In the genomic region with DNA sequence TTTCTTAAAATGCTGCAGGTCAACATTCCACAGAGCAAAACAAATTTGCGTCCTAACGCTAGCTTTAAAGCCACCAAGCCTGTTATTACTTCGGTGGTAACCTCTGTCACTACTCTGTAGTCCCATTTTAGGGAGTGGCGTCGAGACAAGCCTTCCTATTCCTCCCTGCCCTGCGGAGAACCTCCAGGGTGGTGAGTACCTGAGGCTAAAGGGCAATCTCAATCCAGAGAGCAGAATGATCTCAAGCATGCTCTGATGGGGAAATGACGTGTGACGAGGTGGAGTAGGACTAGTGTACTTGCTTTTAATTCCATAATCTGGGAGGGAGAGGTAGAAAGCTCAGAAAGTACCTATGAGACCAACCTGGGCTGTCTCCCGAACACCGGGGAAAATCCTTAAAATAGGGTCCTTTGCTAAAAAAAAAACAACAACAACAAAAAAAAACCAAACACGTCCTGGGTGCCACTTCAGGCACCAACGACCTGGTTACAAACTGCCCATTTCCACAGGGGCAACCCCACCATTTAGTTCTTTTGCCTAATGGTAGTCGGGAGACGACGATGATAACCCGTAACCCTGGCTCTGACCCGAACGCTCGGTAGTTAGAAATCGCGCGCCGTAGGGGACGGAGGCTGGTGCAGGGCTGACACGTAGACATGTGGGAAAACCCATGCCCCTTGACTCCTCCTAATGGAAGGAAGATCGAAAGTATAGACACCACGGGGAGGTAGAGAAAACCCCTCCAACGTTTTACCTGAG, we compare ENCODE assay signal across 8 mouse cellular contexts. TPM values are rescaled to one million over a fixed set of nuclear protein-coding genes. Genes with fewer than 3 reads are reported as not detected.
DNase-seq lines count a peak whose midpoint lies in the region; ATAC-seq and TF ChIP-seq lines count a peak whose summit lies in the region.

No protein-coding gene starts in this region.

- no peaks in the 10 kb centered on the region for H3K9me3 ChIP-seq in CH12.LX (replicated peaks; ENCODE audit: low read length)
- no peaks in the 10 kb centered on the region for H3K9me3 ChIP-seq in embryonic facial prominence, embryonic 14.5 days (ENCODE audit: control insufficient read depth, low read length)
- H3K9me3 ChIP-seq in midbrain, embryonic 12.5 days = no peaks in the 10 kb centered on the region

- DNase-seq in cerebellum, adult 9-11 months = peak; percentile 69
- DNase-seq in cerebellum, postnatal 25 days = no peak
- DNase-seq in CH12.LX (ENCODE audit: extremely low read depth) = peak; percentile 45
- DNase-seq in embryonic facial prominence, embryonic 14.5 days (ENCODE audit: low spot score) = no peak
- peak; percentile 75 for DNase-seq in kidney, adult 9 months
- DNase-seq in right cerebral cortex, postnatal 25 days = no peak
- no peak for DNase-seq in layer of hippocampus, adult 8-10 months (ENCODE audit: low spot score in 2 of 2)

- H3K27ac ChIP-seq in CH12.LX (ENCODE audit: insufficient read depth, low read depth) = peak overlapping the region; percentile 91
- H3K27ac ChIP-seq in embryonic facial prominence, embryonic 14.5 days (replicated peaks; ENCODE audit: low read depth, low read length) = peak overlapping the region; percentile 98
- H3K27ac ChIP-seq in midbrain, embryonic 12.5 days (replicated peaks) = peak overlapping the region; percentile 99

- peaks cover 40 to 64% of the 10 kb centered on the region in 2 experiments for H3K36me3 ChIP-seq in CH12.LX (replicated peaks in 1 of 2; ENCODE audit: control insufficient read depth in 1 of 2, insufficient read depth in 1 of 2, low read length in 1 of 2)
- H3K36me3 ChIP-seq in embryonic facial prominence, embryonic 14.5 days (ENCODE audit: control insufficient read depth, insufficient read depth, low read length) = peaks cover 36% of the 10 kb centered on the region
- peaks cover 31% of the 10 kb centered on the region for H3K36me3 ChIP-seq in midbrain, embryonic 12.5 days

- TF ChIP-seq POLR2A in CH12.LX (IDR thresholded peaks at IDR 0.05; ENCODE audit: low read depth, low read length) = no peak

- TF ChIP-seq EP300 in CH12.LX (IDR thresholded peaks at IDR 0.05; ENCODE audit: low read length) = no peak

- peaks cover 3 to 50% of the 10 kb centered on the region in 2 experiments; a peak in 3 of 4 replicates for H3K4me1 ChIP-seq in CH12.LX (ENCODE audit: control insufficient read depth in 1 of 2, insufficient read depth in 2 of 2)
- peaks cover 10% of the 10 kb centered on the region for H3K4me1 ChIP-seq in embryonic facial prominence, embryonic 14.5 days (ENCODE audit: control insufficient read depth, insufficient read depth, low read length)
- peaks cover 22% of the 10 kb centered on the region for H3K4me1 ChIP-seq in midbrain, embryonic 12.5 days

- H3K4me3 ChIP-seq in CH12.LX (replicated peaks in 1 of 3; ENCODE audit: low read depth in 2 of 3, low read length in 2 of 3, poor library complexity in 1 of 3) = peak overlapping the region; percentile 77 to 92 (median 89)
- peak overlapping the region; percentile 58 for H3K4me3 ChIP-seq in embryonic facial prominence, embryonic 14.5 days (ENCODE audit: low read depth, low read length)
- peak overlapping the region; percentile 78 for H3K4me3 ChIP-seq in midbrain, embryonic 12.5 days

- TF ChIP-seq CTCF in CH12.LX (conservative IDR thresholded peaks at IDR 0.05 in 1 of 2, IDR thresholded peaks at IDR 0.05 in 1 of 2; ENCODE audit: low read depth in 2 of 2, low read length in 2 of 2) = no peak

- ATAC-seq in embryonic facial prominence, embryonic 14.5 days (ENCODE audit: low read depth) = no peak; the same call in 1 of the 2 replicates
- no peak for ATAC-seq in midbrain, embryonic 12.5 days (ENCODE audit: low FRiP score, low read depth)

- TF ChIP-seq RAD21 in CH12.LX (IDR thresholded peaks at IDR 0.05; ENCODE audit: low read depth, low read length) = no peak

- dilution Hi-C loops in CH12.LX (cut with MboI; ENCODE audit: extremely low pct_ligation_motif_present, extremely low pct_unique_long_range_greater_than_20kb, low sequenced_read_pairs) = no loop called here

- 3% methylated on average over 28 of the region's 28 CpGs for WGBS in embryonic facial prominence, embryonic 14.5 days
- 4% methylated on average over 28 of the region's 28 CpGs for WGBS in midbrain, embryonic 12.5 days

- peak overlapping the region; percentile 98 for H3K9ac ChIP-seq in CH12.LX (ENCODE audit: insufficient read depth, low read depth)
- H3K9ac ChIP-seq in embryonic facial prominence, embryonic 14.5 days (ENCODE audit: low read depth, low read length) = peak overlapping the region; percentile 70
- H3K9ac ChIP-seq in midbrain, embryonic 12.5 days (replicated peaks) = peak overlapping the region; percentile 63

- no peaks in the 10 kb centered on the region for H3K27me3 ChIP-seq in CH12.LX (replicated peaks)
- H3K27me3 ChIP-seq in embryonic facial prominence, embryonic 14.5 days (replicated peaks; ENCODE audit: control insufficient read depth, insufficient read depth, low read length) = no peaks in the 10 kb centered on the region
- no peaks in the 10 kb centered on the region for H3K27me3 ChIP-seq in midbrain, embryonic 12.5 days

- in situ Hi-C loops in CH12.LX (cut with MboI; ENCODE audit: low pct_ligation_motif_present, low pct_unique_long_range_greater_than_20kb, low sequenced_read_pairs) = no loop called here

- peaks cover 42% of the 10 kb centered on the region for H3K79me2 ChIP-seq in CH12.LX (replicated peaks; ENCODE audit: control insufficient read depth, extremely low read depth, insufficient read depth, poor library complexity, severe bottlenecking)

- peak overlapping the region; percentile 79 for H3K4me2 ChIP-seq in CH12.LX (ENCODE audit: insufficient read depth, low read depth, poor library complexity, severe bottlenecking)
- H3K4me2 ChIP-seq in embryonic facial prominence, embryonic 14.5 days (ENCODE audit: low read depth, low read length) = peak overlapping the region; percentile 77
- H3K4me2 ChIP-seq in midbrain, embryonic 12.5 days (replicated peaks) = peak overlapping the region; percentile 71

TF ChIP-seq in CH12.LX, 34 proteins besides CTCF, POLR2A, EP300 and RAD21 (continues in another document):
- TF ChIP-seq MEF2A (IDR thresholded peaks at IDR 0.05; ENCODE audit: borderline replicate concordance, low read depth, low read length) (no peak), E2F4 (IDR thresholded peaks at IDR 0.05; ENCODE audit: insufficient replicate concordance, low read depth, low read length) (no peak), RCOR1 (conservative IDR thresholded peaks at IDR 0.05; ENCODE audit: low read depth, low read length) (no peak), MAZ (IDR thresholded peaks at IDR 0.05; ENCODE audit: low read depth, low read length) (no peak), NRF1 (IDR thresholded peaks at IDR 0.05; ENCODE audit: low read depth, low read length) (no peak), SMC3 (IDR thresholded peaks at IDR 0.05; ENCODE audit: low read depth, low read length) (no peak), ETS1 (conservative IDR thresholded peaks at IDR 0.05; ENCODE audit: low read depth, low read length) (no peak), MYC (IDR thresholded peaks at IDR 0.05; ENCODE audit: low read depth, low read length) (peak; percentile 43; the same call in 1 of the 2 replicates), HCFC1 (IDR thresholded peaks at IDR 0.05; ENCODE audit: low read depth, low read length) (no peak), GABPA (IDR thresholded peaks at IDR 0.05; ENCODE audit: insufficient replicate concordance, low read depth, low read length) (no peak), CHD2 (IDR thresholded peaks at IDR 0.05; ENCODE audit: low read length) (peak; percentile 37; the same call in 1 of the 2 replicates), NELFE (IDR thresholded peaks at IDR 0.05; ENCODE audit: low read depth, low read length) (no peak), ZMIZ1 (IDR thresholded peaks at IDR 0.05; ENCODE audit: low read depth, low read length) (no peak)

RNA-seq across cellular contexts. Expression of a gene that starts 0.5 kb away (rescaled TPM):
- total RNA-seq in CH12.LX (2012; rRNA removed) (108 and 135 TPM in 2 replicates), CH12.LX (2014; rRNA removed) (135 and 148 TPM in 2 replicates)
- 172 and 180 TPM in 2 replicates for polyA plus RNA-seq in CH12.LX (2012; ENCODE audit: insufficient read length, low read depth)
- 73.3 and 76.0 TPM in 2 replicates for polyA plus RNA-seq in embryonic facial prominence, embryonic 14.5 days (2014; fragmentation: Nextera tagmentation; extraction: Ambion mirVana)
- 45.5 and 53.6 TPM in 2 replicates for polyA plus RNA-seq in midbrain, embryonic 12.5 days (2016; fragmentation: Nextera tagmentation; extraction: Ambion mirVana)
- total RNA-seq in layer of hippocampus, adult 8-10 months (2022) = 10 to 100 TPM; 39.0 to 57.9 (median 42.8) TPM

RNA-seq across cellular contexts. Expression of a gene that starts 0.5 kb away (rescaled TPM):
- total RNA-seq in CH12.LX (2012; rRNA removed) (31.6 TPM in 2 replicates), CH12.LX (2014; rRNA removed) (10.7 and 14.5 TPM in 2 replicates)
- polyA plus RNA-seq in CH12.LX (2012; ENCODE audit: insufficient read length, low read depth) = 69.9 and 70.3 TPM in 2 replicates
- polyA plus RNA-seq in embryonic facial prominence, embryonic 14.5 days (2014; fragmentation: Nextera tagmentation; extraction: Ambion mirVana) = 29.1 and 32.5 TPM in 2 replicates
- 68.6 and 70.4 TPM in 2 replicates for polyA plus RNA-seq in midbrain, embryonic 12.5 days (2016; fragmentation: Nextera tagmentation; extraction: Ambion mirVana)
- 10 to 100 TPM; 71.6 to 79.8 (median 74.6) TPM for total RNA-seq in layer of hippocampus, adult 8-10 months (2022)

RNA-seq across cellular contexts. Expression of a gene that starts 5.8 kb away (rescaled TPM):
- total RNA-seq in CH12.LX (2012; rRNA removed) (12.5 and 14.5 TPM in 2 replicates), CH12.LX (2014; rRNA removed) (5.2 and 5.7 TPM in 2 replicates)
- polyA plus RNA-seq in CH12.LX (2012; ENCODE audit: insufficient read length, low read depth) = 9.9 and 10.4 TPM in 2 replicates
- 48.1 and 53.6 TPM in 2 replicates for polyA plus RNA-seq in embryonic facial prominence, embryonic 14.5 days (2014; fragmentation: Nextera tagmentation; extraction: Ambion mirVana)
- 279 and 282 TPM in 2 replicates for polyA plus RNA-seq in midbrain, embryonic 12.5 days (2016; fragmentation: Nextera tagmentation; extraction: Ambion mirVana)
- total RNA-seq in layer of hippocampus, adult 8-10 months (2022) = 10 to 100 TPM; 53.2 to 64.1 (median 60.0) TPM

RNA-seq across cellular contexts. Expression of a gene that starts 18.5 kb away (rescaled TPM):
- 7.1 and 8.7 TPM in 2 replicates for total RNA-seq in CH12.LX (2012; rRNA removed)
- total RNA-seq in CH12.LX (2014; rRNA removed) = 4.2 and 5.7 TPM in 2 replicates
- 39.5 and 46.4 TPM in 2 replicates for polyA plus RNA-seq in CH12.LX (2012; ENCODE audit: insufficient read length, low read depth)
- polyA plus RNA-seq in embryonic facial prominence, embryonic 14.5 days (2014; fragmentation: Nextera tagmentation; extraction: Ambion mirVana) = 20.5 and 21.5 TPM in 2 replicates
- polyA plus RNA-seq in midbrain, embryonic 12.5 days (2016; fragmentation: Nextera tagmentation; extraction: Ambion mirVana) = 24.9 and 29.2 TPM in 2 replicates
- 10 to 100 TPM; 45.9 to 61.4 (median 50.0) TPM for total RNA-seq in layer of hippocampus, adult 8-10 months (2022)

RNA-seq across cellular contexts. Expression of a gene that starts 36.1 kb away (rescaled TPM):
- 75.3 and 81.0 TPM in 2 replicates for total RNA-seq in CH12.LX (2012; rRNA removed)
- total RNA-seq in CH12.LX (2014; rRNA removed) = 74.8 and 75.0 TPM in 2 replicates
- 84.4 and 107 TPM in 2 replicates for polyA plus RNA-seq in CH12.LX (2012; ENCODE audit: insufficient read length, low read depth)
- 40.2 and 43.4 TPM in 2 replicates for polyA plus RNA-seq in embryonic facial prominence, embryonic 14.5 days (2014; fragmentation: Nextera tagmentation; extraction: Ambion mirVana)
- polyA plus RNA-seq in midbrain, embryonic 12.5 days (2016; fragmentation: Nextera tagmentation; extraction: Ambion mirVana) = 47.8 and 48.2 TPM in 2 replicates
- 10 to 100 TPM; 28.3 to 35.3 (median 31.4) TPM for total RNA-seq in layer of hippocampus, adult 8-10 months (2022)

Comparison
In these comparisons a context has a peak if more than half of its experiments do, and no peak if none do; other contexts are left out.
1. DNase-seq: peak in cerebellum, adult 9-11 months (single experiment), CH12.LX (single experiment) and kidney, adult 9 months (single experiment); none in cerebellum, postnatal 25 days (0 of 2), embryonic facial prominence, embryonic 14.5 days (single experiment), right cerebral cortex, postnatal 25 days (single experiment) and layer of hippocampus, adult 8-10 months (0 of 2).
2. Peak in every context shown above with its lines, with median percentiles within 50 percentile points of each other: H3K27ac ChIP-seq, H3K4me2 ChIP-seq, H3K4me3 ChIP-seq and H3K9ac ChIP-seq.